Mouse (Mus musculus): Measurements from ENCODE around the gene Cyp4f17. TPM values are rescaled to one million over a fixed set of nuclear protein-coding genes. Genes with fewer than 3 reads are reported as not detected.

The Cyp4f17 gene
- polyA plus RNA-seq (2016; fragmentation: Nextera tagmentation; extraction: Ambion mirVana): 8.0 and 8.9 TPM in 2 replicates

DNA sequence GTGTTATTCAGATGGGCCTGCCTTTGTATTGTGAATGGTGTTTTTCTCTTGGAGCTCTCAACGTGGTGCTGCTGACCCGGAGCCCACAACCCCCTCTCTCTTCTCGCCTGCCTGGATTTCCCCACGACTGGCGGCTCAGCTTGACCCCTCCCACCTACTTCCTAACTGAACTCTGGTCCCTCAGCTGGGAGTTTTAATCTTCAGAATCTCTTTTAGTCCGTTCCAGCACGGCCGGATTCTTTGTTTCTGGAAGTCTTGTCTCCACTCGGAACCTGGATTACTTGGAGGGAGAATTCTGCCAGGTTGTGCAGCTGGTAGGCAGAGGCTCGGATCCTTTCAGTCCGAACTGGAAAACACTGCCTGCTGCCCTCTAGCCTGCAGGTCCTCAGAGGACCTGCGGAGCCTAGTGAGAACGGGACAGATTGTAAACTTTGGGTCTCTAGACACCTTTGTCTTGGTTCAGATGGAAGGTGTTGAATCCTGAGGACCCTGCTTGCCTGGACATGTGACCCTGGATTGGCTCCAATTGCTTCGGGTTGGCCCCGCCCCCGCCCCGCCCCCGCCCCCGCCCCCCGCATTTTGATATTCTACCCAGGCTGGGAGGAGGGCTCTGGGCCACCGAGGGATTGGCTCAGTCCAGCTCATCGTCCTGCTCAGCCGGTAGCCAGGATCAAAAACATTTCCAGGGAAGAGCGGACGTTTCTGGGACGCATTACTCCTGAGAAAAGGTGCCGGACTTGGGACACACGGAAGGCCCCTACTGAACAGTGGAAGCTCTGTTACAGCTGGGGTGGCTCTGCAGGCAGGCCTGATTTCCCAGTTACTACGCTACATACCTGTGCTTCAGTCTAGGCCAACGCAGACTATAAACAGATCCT, at the start of gene Cyp4f17:
Gene Cyp4f17, plus strand, starts transcription at position 200 of the 878 bp plus-strand sequence.
- Histone ChIP-seq H3K4me1 (replicated peaks) (peaks cover 22% of the 10 kb centered on the region), H3K27ac (peak within 1 kb of the TSS; percentile 92), H3K9me3 (no peaks in the 10 kb centered on the region), H3K36me3 (peaks cover 12% of the 10 kb centered on the region; the same call in 1 of the 2 replicates), H3K4me3 (peak within 1 kb of the TSS; percentile 68), H3K27me3 (ENCODE audit: insufficient read depth, poor library complexity, severe bottlenecking) (no peaks in the 10 kb centered on the region)
- WGBS: 2% methylated on average over 30 of the region's 30 CpGs
- peak; percentile 91 for DNase-seq (ENCODE audit: low spot score)

DNA sequence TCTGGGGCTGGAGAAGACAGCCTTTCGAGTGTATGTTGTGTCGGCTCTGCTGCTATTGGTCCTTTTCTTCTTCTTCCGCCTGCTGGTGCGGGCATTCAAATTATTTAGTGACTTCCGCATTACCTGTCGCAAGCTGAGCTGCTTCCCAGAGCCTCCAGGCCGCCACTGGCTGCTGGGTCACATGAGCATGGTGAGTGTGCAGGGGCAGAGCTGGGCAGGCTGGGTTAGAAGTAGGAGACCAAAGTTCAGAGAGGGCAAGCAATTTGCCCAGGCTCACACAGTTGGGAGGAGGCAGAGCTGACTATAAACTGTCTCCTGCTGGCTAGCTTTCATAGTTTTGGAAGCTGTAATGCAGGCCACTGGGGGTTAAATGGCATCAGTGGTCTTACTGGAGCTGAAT, 37.4 kb upstream of the Cyp4f17 start:
- WGBS: 59% methylated on average over 7 of the region's 7 CpGs
- Histone ChIP-seq H3K27ac (no peak overlapping the region), H3K36me3 (no peaks in the 10 kb centered on the region), H3K4me1 (replicated peaks) (no peaks in the 10 kb centered on the region), H3K27me3 (ENCODE audit: insufficient read depth, poor library complexity, severe bottlenecking) (no peaks in the 10 kb centered on the region), H3K4me3 (no peak overlapping the region), H3K9me3 (no peaks in the 10 kb centered on the region)
- DNase-seq (ENCODE audit: low spot score): no peak

DNA sequence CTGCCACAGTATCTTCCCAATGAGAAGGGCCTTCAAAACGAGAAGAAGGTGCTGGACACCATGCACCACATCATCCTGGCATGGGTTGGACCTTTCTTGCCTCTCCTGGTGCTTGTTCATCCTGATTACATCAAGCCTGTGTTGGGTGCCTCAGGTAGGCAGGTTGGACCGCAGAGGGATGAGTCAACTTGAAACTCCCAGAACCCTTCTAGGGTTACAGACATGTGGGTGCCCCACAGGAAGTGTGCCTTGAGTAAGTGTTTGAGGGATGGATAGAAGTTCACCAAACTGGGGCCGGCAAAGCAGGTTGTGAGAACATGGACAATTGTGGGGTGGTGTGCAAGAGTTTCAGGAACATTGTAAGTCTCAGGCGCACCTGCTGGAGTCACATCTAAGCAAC, 35.1 kb upstream of the Cyp4f17 start:
- Histone ChIP-seq H3K27me3 (ENCODE audit: insufficient read depth, poor library complexity, severe bottlenecking) (no peaks in the 10 kb centered on the region), H3K9me3 (no peaks in the 10 kb centered on the region), H3K36me3 (no peaks in the 10 kb centered on the region), H3K4me3 (no peak overlapping the region), H3K4me1 (replicated peaks) (no peaks in the 10 kb centered on the region), H3K27ac (no peak overlapping the region)
- DNase-seq (ENCODE audit: low spot score): no peak
- 86% methylated on average over 4 of the region's 4 CpGs for WGBS

DNA sequence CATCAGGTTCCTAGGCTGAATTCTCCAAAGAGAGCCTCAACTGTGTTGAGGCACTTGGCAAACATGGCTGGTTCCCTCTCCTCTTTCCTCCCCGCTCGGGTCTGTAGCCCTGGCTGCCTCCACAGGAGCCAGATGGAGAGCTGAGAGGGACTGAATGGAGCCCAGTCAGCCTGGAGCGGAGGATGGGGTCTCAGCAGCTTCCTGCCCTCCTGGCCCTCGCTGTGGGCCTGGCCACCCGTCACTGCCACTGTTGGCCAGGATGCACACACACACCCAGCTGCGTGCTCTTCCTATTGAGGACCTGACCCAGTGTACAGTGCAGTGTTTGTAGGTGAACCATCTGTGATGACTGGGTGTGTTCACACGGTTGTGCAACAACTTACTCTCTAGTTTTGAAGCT, 33.7 kb upstream of the Cyp4f17 start:
- 66% methylated on average over 7 of the region's 7 CpGs for WGBS

DNA sequence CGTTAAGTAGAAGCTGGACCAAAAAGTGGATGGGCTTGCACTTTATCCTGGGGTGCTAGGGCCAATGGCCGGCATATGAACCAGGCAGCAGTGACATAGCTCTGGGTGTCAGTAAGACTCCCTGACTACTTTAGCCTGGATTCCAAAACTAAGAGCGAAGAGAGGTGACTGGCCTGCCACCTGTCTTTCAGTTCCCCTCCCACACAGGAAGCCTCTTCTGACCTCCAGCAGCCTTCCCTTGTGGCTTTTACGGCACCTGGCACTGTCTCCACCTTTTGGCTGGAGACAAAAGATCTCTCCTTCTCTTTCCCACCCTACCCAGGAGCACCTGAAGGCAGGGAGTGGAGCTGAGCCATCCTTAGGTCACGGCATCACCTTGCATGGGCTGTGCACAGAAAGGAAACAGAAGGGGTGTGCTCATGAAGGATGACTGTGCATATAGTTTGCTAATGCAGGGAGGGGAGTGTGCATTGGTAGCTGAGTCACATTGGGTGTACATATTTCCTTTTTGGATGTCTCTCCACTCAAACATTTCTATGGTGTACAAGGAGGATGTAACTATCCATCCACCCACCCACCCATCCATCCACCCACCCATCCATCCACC, 30.8 kb upstream of the Cyp4f17 start:
- no peak overlapping the region for H3K4me3 ChIP-seq
- no peaks in the 10 kb centered on the region; the same call in 1 of the 2 replicates for H3K4me1 ChIP-seq (replicated peaks)
- WGBS: 87% methylated on average over 5 of the region's 5 CpGs
- no peaks in the 10 kb centered on the region for H3K9me3 ChIP-seq
- H3K36me3 ChIP-seq: no peaks in the 10 kb centered on the region
- DNase-seq (ENCODE audit: low spot score): no peak
- H3K27ac ChIP-seq: no peak overlapping the region
- 0 out of 2 replicates have a peak, but pooled peaks cover 6% of the 10 kb centered on the region for H3K27me3 ChIP-seq (ENCODE audit: insufficient read depth, poor library complexity, severe bottlenecking)

More for the DNA sequence above, 33.7 kb upstream of the Cyp4f17 start:
- no peaks in the 10 kb centered on the region for H3K36me3 ChIP-seq
- no peak for DNase-seq (ENCODE audit: low spot score)
- no peaks in the 10 kb centered on the region for H3K27me3 ChIP-seq (ENCODE audit: insufficient read depth, poor library complexity, severe bottlenecking)
- no peaks in the 10 kb centered on the region for H3K9me3 ChIP-seq
- H3K4me3 ChIP-seq: no peak overlapping the region
- H3K4me1 ChIP-seq (replicated peaks): no peaks in the 10 kb centered on the region
- H3K27ac ChIP-seq: 0 out of 2 replicates have a peak overlapping the region, but pooled peaks have one; percentile 35

DNA sequence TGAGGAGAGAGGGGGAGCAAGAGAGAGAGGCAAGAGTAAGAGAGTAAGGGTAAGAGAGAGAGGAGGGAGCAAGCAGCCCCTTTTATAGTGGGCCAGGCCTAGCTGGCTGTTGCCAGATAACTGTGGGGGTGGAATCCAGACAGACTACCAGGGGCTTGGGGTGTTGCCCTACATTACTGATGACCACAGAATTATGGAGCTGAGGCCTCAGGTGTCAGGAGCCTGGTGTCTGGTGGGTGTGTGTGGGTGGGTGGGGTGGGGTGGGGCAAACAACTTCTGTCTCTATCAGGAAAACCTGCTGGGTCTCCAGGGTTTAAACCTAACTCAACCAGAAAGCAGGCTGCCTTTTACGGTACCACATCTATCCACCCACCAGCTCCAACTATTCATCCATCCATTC, 28.6 kb upstream of the Cyp4f17 start:
- no peak for DNase-seq (ENCODE audit: low spot score)
- WGBS: 96% methylated on average over 1 of the region's 1 CpGs
- no peaks in the 10 kb centered on the region for H3K9me3 ChIP-seq
- H3K36me3 ChIP-seq: no peaks in the 10 kb centered on the region
- H3K4me1 ChIP-seq (replicated peaks): no peaks in the 10 kb centered on the region; the same call in 1 of the 2 replicates
- H3K4me3 ChIP-seq: no peak overlapping the region
- H3K27ac ChIP-seq: no peak overlapping the region
- peaks cover 25% of the 10 kb centered on the region for H3K27me3 ChIP-seq (ENCODE audit: insufficient read depth, poor library complexity, severe bottlenecking)

DNA sequence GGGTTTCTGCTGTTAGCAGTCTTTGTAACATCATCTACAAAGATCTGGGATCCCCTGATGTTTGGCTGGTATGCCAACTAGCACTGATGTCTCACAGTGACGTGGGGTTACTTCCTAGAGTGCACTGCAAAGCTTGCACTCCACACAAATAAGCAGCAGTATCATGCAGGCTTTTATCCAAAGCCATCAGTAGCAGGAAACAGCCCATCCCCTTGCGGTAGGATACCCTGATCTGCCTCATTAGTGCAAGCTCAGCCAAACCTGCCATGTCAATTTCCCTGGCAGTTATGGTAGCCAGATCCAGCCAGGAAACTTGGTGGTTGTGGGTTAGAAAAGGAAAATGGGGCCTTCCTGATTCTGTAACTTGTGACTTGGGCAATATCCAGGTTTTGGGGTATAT, 27.1 kb upstream of the Cyp4f17 start:
- H3K4me1 ChIP-seq (replicated peaks): peaks cover 4% of the 10 kb centered on the region; the same call in 1 of the 2 replicates
- peaks cover 36% of the 10 kb centered on the region for H3K27me3 ChIP-seq (ENCODE audit: insufficient read depth, poor library complexity, severe bottlenecking)
- WGBS: 68% methylated on average over 2 of the region's 2 CpGs
- H3K36me3 ChIP-seq: no peaks in the 10 kb centered on the region
- H3K9me3 ChIP-seq: no peaks in the 10 kb centered on the region
- no peak overlapping the region for H3K27ac ChIP-seq
- H3K4me3 ChIP-seq: no peak overlapping the region
- DNase-seq (ENCODE audit: low spot score): no peak

DNA sequence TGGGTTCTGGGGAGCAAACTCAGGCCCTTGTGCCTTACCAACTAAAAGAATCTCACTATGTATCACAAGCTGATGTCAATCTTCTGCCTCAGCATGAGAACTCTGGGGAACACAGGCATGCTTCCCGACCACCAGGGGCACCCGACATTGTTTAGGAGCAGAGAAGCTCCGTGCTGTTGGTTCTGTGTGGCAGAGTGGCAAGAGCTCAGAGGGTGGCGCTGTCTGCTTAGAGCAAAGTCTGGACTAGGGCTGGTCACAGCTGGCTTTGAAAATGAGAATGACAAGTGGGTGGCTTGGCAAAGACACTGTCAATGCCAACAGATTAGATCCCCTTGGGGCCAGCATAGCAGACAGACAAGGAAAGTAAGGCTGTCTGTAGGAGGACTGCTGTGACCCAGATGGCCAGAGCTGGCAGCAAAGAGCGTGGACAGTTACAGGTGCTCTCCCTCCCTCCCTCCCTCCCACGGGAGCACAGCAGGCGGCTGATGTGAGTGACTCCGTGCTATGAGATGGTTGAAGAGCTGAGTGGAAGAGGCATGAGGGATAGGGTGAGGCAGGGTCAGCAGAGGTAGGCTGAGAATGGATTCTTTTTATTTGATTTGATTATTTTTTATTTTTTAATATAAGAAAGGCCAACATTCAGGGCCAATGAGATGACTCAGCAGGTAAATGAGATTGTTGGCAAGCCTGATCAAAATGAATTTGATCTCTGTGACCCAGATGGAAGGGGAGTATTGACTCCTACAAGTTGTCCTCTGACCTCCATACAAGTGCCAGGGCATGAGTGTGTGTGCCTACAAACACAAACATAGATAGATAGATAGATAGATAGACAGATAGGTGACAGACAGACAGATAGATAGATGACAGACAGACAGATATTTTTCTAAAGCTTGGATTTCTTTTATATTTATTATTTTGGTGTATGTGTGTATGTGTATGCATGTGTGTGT, 26.0 kb upstream of the Cyp4f17 start:
- H3K27me3 ChIP-seq (ENCODE audit: insufficient read depth, poor library complexity, severe bottlenecking): peaks cover 36% of the 10 kb centered on the region
- 25% methylated on average over 8 of the region's 8 CpGs for WGBS
- no peak overlapping the region for H3K4me3 ChIP-seq
- H3K36me3 ChIP-seq: no peaks in the 10 kb centered on the region
- H3K27ac ChIP-seq: no peak overlapping the region
- peak; percentile 18 for DNase-seq (ENCODE audit: low spot score)
- peaks cover 4% of the 10 kb centered on the region; the same call in 1 of the 2 replicates for H3K4me1 ChIP-seq (replicated peaks)
- H3K9me3 ChIP-seq: no peaks in the 10 kb centered on the region

DNA sequence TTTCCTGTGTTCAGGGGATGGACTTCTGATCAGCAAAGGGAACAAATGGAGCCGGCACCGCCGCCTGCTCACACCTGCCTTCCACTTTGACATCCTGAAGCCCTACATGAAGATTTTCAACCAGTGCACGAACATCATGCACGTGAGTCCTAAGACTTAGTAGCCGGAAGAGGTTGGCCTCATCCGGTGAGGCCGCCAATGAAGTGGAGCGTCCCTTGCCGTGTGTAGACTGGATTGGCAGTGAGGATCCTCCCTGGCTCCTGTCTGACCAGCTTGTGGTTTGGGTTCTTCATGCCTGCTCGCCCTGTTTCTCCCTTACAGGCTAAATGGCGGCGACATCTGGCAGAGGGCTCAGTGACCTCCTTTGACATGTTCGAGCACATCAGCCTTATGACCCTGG, 24.1 kb upstream of the Cyp4f17 start:
- H3K36me3 ChIP-seq: no peaks in the 10 kb centered on the region
- no peak for DNase-seq (ENCODE audit: low spot score)
- no peak overlapping the region for H3K4me3 ChIP-seq
- WGBS: 80% methylated on average over 14 of the region's 14 CpGs
- H3K9me3 ChIP-seq: no peaks in the 10 kb centered on the region
- no peak overlapping the region for H3K27ac ChIP-seq
- H3K27me3 ChIP-seq (ENCODE audit: insufficient read depth, poor library complexity, severe bottlenecking): peaks cover 39% of the 10 kb centered on the region
- peaks cover 4% of the 10 kb centered on the region; the same call in 1 of the 2 replicates for H3K4me1 ChIP-seq (replicated peaks)

DNA sequence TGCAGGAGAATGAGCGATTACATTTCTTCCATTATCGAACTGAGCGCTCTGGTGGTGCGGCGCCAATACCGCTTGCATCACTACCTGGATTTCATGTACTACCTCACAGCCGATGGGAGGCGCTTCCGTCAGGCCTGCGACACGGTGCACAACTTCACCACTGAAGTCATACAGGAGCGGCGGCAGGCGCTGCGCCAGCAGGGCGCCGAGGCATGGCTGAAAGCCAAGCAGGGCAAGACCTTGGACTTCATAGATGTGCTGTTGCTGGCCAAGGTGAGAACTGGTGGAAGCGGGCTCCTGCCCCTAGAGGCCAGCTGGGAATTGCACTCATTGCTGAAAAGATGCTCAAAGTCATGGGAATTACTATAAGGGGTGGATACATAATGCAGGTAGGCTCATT, 22.6 kb upstream of the Cyp4f17 start:
- peaks cover 39% of the 10 kb centered on the region for H3K27me3 ChIP-seq (ENCODE audit: insufficient read depth, poor library complexity, severe bottlenecking)
- WGBS: 24% methylated on average over 18 of the region's 18 CpGs
- H3K9me3 ChIP-seq: no peaks in the 10 kb centered on the region
- peak; percentile 67 for DNase-seq (ENCODE audit: low spot score)
- no peak overlapping the region for H3K27ac ChIP-seq
- H3K36me3 ChIP-seq: no peaks in the 10 kb centered on the region
- peak overlapping the region; percentile 32; the same call in 1 of the 2 replicates for H3K4me3 ChIP-seq
- H3K4me1 ChIP-seq (replicated peaks): peaks cover 4% of the 10 kb centered on the region; the same call in 1 of the 2 replicates

DNA sequence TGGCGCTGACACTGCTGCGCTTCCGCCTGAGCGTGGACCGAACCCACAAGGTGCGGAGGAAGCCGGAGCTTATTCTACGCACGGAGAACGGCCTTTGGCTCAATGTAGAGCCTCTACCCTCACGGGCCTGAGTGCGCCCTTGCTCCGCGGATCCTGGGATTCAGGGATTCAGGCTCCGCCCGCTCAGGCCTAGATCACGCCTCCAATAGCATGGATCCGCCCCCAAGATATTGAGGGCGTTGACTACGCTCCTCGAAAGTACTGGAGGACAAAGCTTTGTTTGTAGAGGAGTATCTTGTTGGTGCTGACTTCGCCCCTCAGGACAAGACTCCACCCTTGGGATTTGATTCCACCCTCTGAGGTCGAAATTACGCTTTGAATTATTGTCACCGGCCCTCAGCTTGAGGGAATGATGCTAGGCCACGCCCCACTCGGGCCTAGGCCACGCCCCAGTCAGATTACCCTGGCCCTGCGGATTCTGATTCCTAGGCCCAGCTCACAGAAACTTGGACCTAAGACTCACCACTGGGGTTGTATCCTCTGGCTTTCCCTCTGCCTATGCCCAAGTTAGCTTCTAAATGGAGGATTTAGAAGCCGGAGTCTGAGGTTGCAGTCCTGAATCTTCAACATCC, 13.4 kb upstream of the Cyp4f17 start:
- Histone ChIP-seq H3K27ac (peak overlapping the region; percentile 59), H3K4me1 (replicated peaks) (peaks cover 6% of the 10 kb centered on the region; the same call in 1 of the 2 replicates)
- WGBS: 7% methylated on average over 30 of the region's 30 CpGs

DNA sequence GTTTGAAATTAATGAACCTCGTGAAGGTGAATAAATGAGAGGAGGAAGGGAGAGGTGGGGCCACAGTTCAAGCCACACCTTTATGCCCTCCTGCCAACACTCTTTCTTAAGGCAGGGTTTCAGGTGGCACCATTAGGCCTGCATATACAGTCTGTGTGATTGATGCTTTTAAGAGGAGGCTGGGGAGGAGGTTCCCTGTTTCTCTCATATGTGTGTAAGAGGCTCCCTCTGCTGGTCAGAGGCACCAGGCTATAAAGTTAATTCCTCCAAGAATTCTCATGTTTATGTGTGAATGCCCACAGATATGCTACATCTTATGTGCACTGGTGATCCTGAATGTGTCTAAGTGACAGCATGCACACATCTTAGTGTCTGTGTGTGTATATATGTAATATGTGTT, 11.2 kb upstream of the Cyp4f17 start:
- DNase-seq (ENCODE audit: low spot score): peak; percentile 45
- no peak overlapping the region for H3K27ac ChIP-seq
- peaks cover 22% of the 10 kb centered on the region for H3K27me3 ChIP-seq (ENCODE audit: insufficient read depth, poor library complexity, severe bottlenecking)
- H3K36me3 ChIP-seq: no peaks in the 10 kb centered on the region
- peaks cover 9% of the 10 kb centered on the region for H3K9me3 ChIP-seq
- H3K4me1 ChIP-seq (replicated peaks): peaks cover 6% of the 10 kb centered on the region; the same call in 1 of the 2 replicates
- H3K4me3 ChIP-seq: no peak overlapping the region
- WGBS: 67% methylated on average over 1 of the region's 1 CpGs

More for the DNA sequence above, 13.4 kb upstream of the Cyp4f17 start:
- Histone ChIP-seq H3K4me3 (peak overlapping the region; percentile 49), H3K9me3 (peaks cover 9% of the 10 kb centered on the region), H3K36me3 (no peaks in the 10 kb centered on the region), H3K27me3 (ENCODE audit: insufficient read depth, poor library complexity, severe bottlenecking) (peaks cover 22% of the 10 kb centered on the region)
- peak; percentile 63 for DNase-seq (ENCODE audit: low spot score)
